Mouse (Mus musculus) spleen, adult 10 weeks (tissue): ENCODE results near the gene Snx27. TPM values are rescaled to one million over a fixed set of nuclear protein-coding genes. Genes with fewer than 3 reads are reported as not detected.

ENCODE experiments used
- polyA plus RNA-seq: library from polyadenylated mRNA; stranded (reverse); fragments of 350-450 nt; fragmentation: Illumina TruSeq; extraction: RNeasy Lipid Tissue Mini Kit (QIAGEN cat#74804); gene quantifications from one replicate; pipeline ENCODE4 v1.2.3, GENCODE M21; 2015; ENCODE audit warnings: low replicate concordance; ENCODE audit not compliant: insufficient read depth

Gene Snx27
- polyA plus RNA-seq, result 44.1 TPM

GRCm38 (mm10) chr3:94582456-94582891 lies at the start of gene Snx27:
Gene Snx27, minus strand, starts transcription at chr3:94582716.

GRCm38 (mm10) chr3:94480291-94480884 lies 102.1 kb downstream of the Snx27 start, which contains the start of gene Riiad1:
Gene Riiad1, minus strand, starts transcription at chr3:94480341.

GRCm38 (mm10) chr3:94477981-94478422 lies 104.5 kb downstream of the Snx27 start, which contains the start of gene Celf3:
Gene Celf3, plus strand, starts transcription at chr3:94478295.

Other genes with a start within 250 kb of the Snx27 start
- not detected for gene Them5, start 240.6 kb downstream of the Snx27 start, polyA plus RNA-seq
- not detected for gene C2cd4d, start 220.3 kb downstream of the Snx27 start, polyA plus RNA-seq
- gene Rorc, start 209.9 kb downstream of the Snx27 start, polyA plus RNA-seq, result 1.4 TPM
- 0.23 TPM for gene Lingo4, start 184.2 kb downstream of the Snx27 start, polyA plus RNA-seq
- gene Tdrkh, start 169.4 kb downstream of the Snx27 start, polyA plus RNA-seq, result 6.1 TPM
- gene Mrpl9, start 139.4 kb downstream of the Snx27 start, polyA plus RNA-seq, result 54.0 TPM
- not detected for gene Oaz3, start 138.8 kb downstream of the Snx27 start, polyA plus RNA-seq
- not detected for gene Celf3, start 104.4 kb downstream of the Snx27 start, polyA plus RNA-seq
- gene Riiad1, start 102.4 kb downstream of the Snx27 start, polyA plus RNA-seq, result 1.3 TPM
- not detected for gene Gm10972, start 60.4 kb upstream of the Snx27 start, polyA plus RNA-seq
- gene Tuft1, start 76.2 kb upstream of the Snx27 start, polyA plus RNA-seq, result 4.1 TPM
- not detected for gene Selenbp2, start 110.8 kb upstream of the Snx27 start, polyA plus RNA-seq
- 0.10 TPM for gene Cgn, start 203.8 kb upstream of the Snx27 start, polyA plus RNA-seq